Mouse (Mus musculus) neural tube, embryonic 15.5 days (tissue): ENCODE results near the gene Cabp7. TPM values are rescaled to one million over a fixed set of nuclear protein-coding genes. Genes with fewer than 3 reads are reported as not detected.

Experiments
- polyA plus RNA-seq: library from polyadenylated mRNA; unstranded; fragments of >200 nt; fragmentation: Nextera tagmentation; extraction: Ambion mirVana; gene quantifications from 2 replicates; pipeline ENCODE4 v1.2.1, GENCODE M21; 2015

Gene Cabp7
- polyA plus RNA-seq, 1 experiment from 2014 or later: 4.2 TPM

Other genes starting within 250 kb of the Cabp7 start
- gene Mtmr3, start 151.9 kb downstream of the Cabp7 start, polyA plus RNA-seq: 26.6 and 27.3 TPM in 2 replicates
- not detected in 2 replicates for gene Gm11032, start 126.7 kb downstream of the Cabp7 start, polyA plus RNA-seq
- gene Ascc2, start 109.0 kb downstream of the Cabp7 start, polyA plus RNA-seq: 19.3 and 22.5 TPM in 2 replicates
- 722 and 793 TPM in 2 replicates for gene Uqcr10, start 42.4 kb downstream of the Cabp7 start, polyA plus RNA-seq
- gene Zmat5, start 42.1 kb downstream of the Cabp7 start, polyA plus RNA-seq: 60.9 and 65.3 TPM in 2 replicates
- gene Nf2, start 102.8 kb upstream of the Cabp7 start, polyA plus RNA-seq: 61.9 and 62.2 TPM in 2 replicates
- 121 and 137 TPM in 2 replicates for gene Nipsnap1, start 127.2 kb upstream of the Cabp7 start, polyA plus RNA-seq
- 43.4 and 46.5 TPM in 2 replicates for gene Thoc5, start 148.5 kb upstream of the Cabp7 start, polyA plus RNA-seq
- gene Nefh, start 201.3 kb upstream of the Cabp7 start, polyA plus RNA-seq: 22.1 and 24.0 TPM in 2 replicates
- gene Ap1b1, start 240.0 kb upstream of the Cabp7 start, polyA plus RNA-seq: 93.8 and 94.4 TPM in 2 replicates